Mouse (Mus musculus) spleen, adult 2 months (tissue): ENCODE data around the gene Rabep2.

Experiments used
- CTCF ChIP-seq: fragments of 200-500 bp; IDR thresholded peaks from 2 replicates; pipeline ENCODE4 v1.5.1; 2011; ENCODE audit warnings: mild to moderate bottlenecking, inconsistent platforms; ENCODE audit not compliant: insufficient read depth, insufficient read length, insufficient replicate concordance; ENCODE audit errors: extremely low read depth
- POLR2A ChIP-seq: fragments of 200-500 bp; IDR thresholded peaks from 2 replicates; pipeline ENCODE4 v1.6.1; 2011; ENCODE audit warnings: low read depth, low read length, inconsistent platforms

GRCm38 (mm10) chr7:126460623-126461399, 32.3 kb downstream of the Rabep2 start:
- TF ChIP-seq POLR2A (no peak), CTCF (no peak)
